Mouse (Mus musculus) layer of hippocampus, adult 8-10 months (tissue): ENCODE data around the gene Zc3h14. TPM values are rescaled to one million over a fixed set of nuclear protein-coding genes. Genes with fewer than 3 reads are reported as not detected.

Experiments used
- total RNA-seq, 4 experiments: library from RNA; stranded (reverse); gene quantifications; 2 replicates each; pipeline ENCODE4 v1.2.4; 2022

Zc3h14 gene
- total RNA-seq, 4 experiments from 2014 or later, result 96.6 to 114 (median 101) TPM

Other genes with a start within 250 kb of the Zc3h14 start
- gene Kcnk10, start 168.7 kb upstream of the Zc3h14 start, total RNA-seq, result 10 to 100 TPM; 17.5 to 19.2 (median 18.5) TPM
- 10 to 100 TPM; 29.9 to 40.8 (median 36.2) TPM for gene Spata7, start 118.8 kb upstream of the Zc3h14 start, total RNA-seq
- gene Ptpn21, start 9.6 kb upstream of the Zc3h14 start, total RNA-seq, result 1 to 10 TPM; 7.0 to 9.7 (median 9.4) TPM
- gene Eml5, start 154.5 kb downstream of the Zc3h14 start, total RNA-seq, result 100 to 1,000 TPM in 1 of 4 experiments, 10 to 100 TPM in 3; 69.1 to 116 (median 97.2) TPM
- gene Ttc8, start 173.6 kb downstream of the Zc3h14 start, total RNA-seq, result 10 to 100 TPM; 40.6 to 59.3 (median 54.3) TPM